Mouse (Mus musculus) forebrain, embryonic 15.5 days (tissue): ENCODE measurements at regions not wholly inside any gene's neighbourhood (a gene's known extent, or its start where the extent isn't known, plus 50 kb on each side); places are given as distances from the start of the nearest gene placed in this dataset.

Source experiments
- ATAC-seq: fragments of 200-750 bp; cut with Nextera tagmentation; replicated peaks from 2 replicates; pipeline ENCODE4 v1.8.0; 2017; ENCODE audit warnings: mild to moderate bottlenecking, moderate TSS enrichment, moderate library complexity
- H3K27ac ChIP-seq: fragments of 300-500 bp; sonication (generic); replicated peaks from 2 replicates; pipeline ENCODE4 v1.5.1; 2015; ENCODE audit warnings: mild to moderate bottlenecking, inconsistent platforms
- H3K27me3 ChIP-seq: fragments of 300-500 bp; sonication (generic); 2 replicates; pipeline ENCODE4 v1.6.1; 2015; ENCODE audit warnings: inconsistent platforms
- H3K36me3 ChIP-seq: fragments of 300-500 bp; sonication (generic); 2 replicates; pipeline ENCODE4 v1.6.1; 2015; ENCODE audit warnings: mild to moderate bottlenecking, inconsistent platforms
- H3K4me1 ChIP-seq: fragments of 300-500 bp; sonication (generic); 2 replicates; pipeline ENCODE4 v1.6.1; 2015; ENCODE audit warnings: inconsistent platforms
- H3K4me2 ChIP-seq: fragments of 300-500 bp; sonication (generic); replicated peaks from 2 replicates; pipeline ENCODE4 v1.6.1; 2015; ENCODE audit warnings: mild to moderate bottlenecking, inconsistent platforms
- H3K4me3 ChIP-seq: fragments of 300-500 bp; sonication (generic); 2 replicates; pipeline ENCODE4 v1.5.1; 2015; ENCODE audit warnings: mild to moderate bottlenecking, inconsistent platforms
- H3K9ac ChIP-seq: fragments of 300-500 bp; sonication (generic); replicated peaks from 2 replicates; pipeline ENCODE4 v1.6.1; 2015; ENCODE audit warnings: mild to moderate bottlenecking, inconsistent platforms
- H3K9me3 ChIP-seq: fragments of 300-500 bp; sonication (generic); 2 replicates; pipeline ENCODE4 v1.6.1; 2016; ENCODE audit warnings: inconsistent platforms
- WGBS: fragments of 180-500 bp; shearing (Covaris S2); methylation state at CpG from one replicate; pipeline ENCODE4 v1.1.7; 2015; ENCODE audit warnings: mixed read lengths; 5-methylcytosine and 5-hydroxymethylcytosine counted together

- ATAC-seq = no peak
- 36% methylated on average over 11 of the region's 11 CpGs for WGBS
These were observed 565.7 kb downstream of the Bcl11a start for GRCm38 (mm10) chr11:24643439-24644109.

GRCm38 (mm10) chr11:24652852-24653251 lies 575.0 kb downstream of the Bcl11a start:
- WGBS = 81% methylated on average over 3 of the region's 3 CpGs
- no peak overlapping the region for H3K9ac ChIP-seq
- H3K27me3 ChIP-seq = no peaks in the 10 kb centered on the region
- no peak overlapping the region for H3K4me2 ChIP-seq
- no peak overlapping the region for H3K27ac ChIP-seq
- H3K36me3 ChIP-seq = no peaks in the 10 kb centered on the region
- H3K9me3 ChIP-seq = no peaks in the 10 kb centered on the region
- H3K4me3 ChIP-seq = no peak overlapping the region
- no peaks in the 10 kb centered on the region for H3K4me1 ChIP-seq
- no peak for ATAC-seq

More at GRCm38 (mm10) chr11:24643439-24644109, 565.7 kb downstream of the Bcl11a start:
- H3K36me3 ChIP-seq = no peaks in the 10 kb centered on the region
- no peak overlapping the region for H3K4me2 ChIP-seq
- H3K4me1 ChIP-seq = no peaks in the 10 kb centered on the region
- H3K9ac ChIP-seq = no peak overlapping the region
- no peak overlapping the region for H3K27ac ChIP-seq
- no peaks in the 10 kb centered on the region for H3K9me3 ChIP-seq
- no peaks in the 10 kb centered on the region for H3K27me3 ChIP-seq
- no peak overlapping the region for H3K4me3 ChIP-seq

GRCm38 (mm10) chr11:24664082-24664481 lies 586.2 kb downstream of the Bcl11a start:
- Histone ChIP-seq H3K27me3 (no peaks in the 10 kb centered on the region), H3K27ac (no peak overlapping the region), H3K9me3 (no peaks in the 10 kb centered on the region), H3K4me3 (no peak overlapping the region), H3K4me2 (no peak overlapping the region), H3K9ac (no peak overlapping the region), H3K4me1 (no peaks in the 10 kb centered on the region), H3K36me3 (no peaks in the 10 kb centered on the region)
- ATAC-seq = no peak
- 87% methylated on average over 4 of the region's 4 CpGs for WGBS

- ATAC-seq = no peak
- Histone ChIP-seq H3K4me2 (no peak overlapping the region), H3K9me3 (no peaks in the 10 kb centered on the region), H3K27ac (no peak overlapping the region), H3K9ac (no peak overlapping the region), H3K4me3 (no peak overlapping the region), H3K4me1 (no peaks in the 10 kb centered on the region), H3K27me3 (no peaks in the 10 kb centered on the region), H3K36me3 (no peaks in the 10 kb centered on the region)
- 87% methylated on average over 2 of the region's 2 CpGs for WGBS
These were observed 587.5 kb downstream of the Bcl11a start for GRCm38 (mm10) chr11:24665310-24665709.

GRCm38 (mm10) chr11:24671662-24672061 lies 593.8 kb downstream of the Bcl11a start:
- 92% methylated on average over 4 of the region's 4 CpGs for WGBS
- Histone ChIP-seq H3K9me3 (no peaks in the 10 kb centered on the region), H3K36me3 (no peaks in the 10 kb centered on the region), H3K27me3 (no peaks in the 10 kb centered on the region), H3K27ac (no peak overlapping the region), H3K4me1 (0 out of 2 replicates have a peak, but pooled peaks cover 2% of the 10 kb centered on the region), H3K4me3 (no peak overlapping the region), H3K9ac (no peak overlapping the region), H3K4me2 (no peak overlapping the region)
- no peak for ATAC-seq

- Histone ChIP-seq H3K9me3 (no peaks in the 10 kb centered on the region), H3K27me3 (no peaks in the 10 kb centered on the region), H3K9ac (no peak overlapping the region), H3K27ac (no peak overlapping the region), H3K4me1 (0 out of 2 replicates have a peak, but pooled peaks cover 5% of the 10 kb centered on the region), H3K36me3 (no peaks in the 10 kb centered on the region), H3K4me3 (no peak overlapping the region), H3K4me2 (no peak overlapping the region)
- WGBS = 71% methylated on average over 7 of the region's 7 CpGs
- ATAC-seq = no peak
These were observed 595.7 kb downstream of the Bcl11a start for GRCm38 (mm10) chr11:24673248-24674207.

- Histone ChIP-seq H3K36me3 (no peaks in the 10 kb centered on the region), H3K4me3 (no peak overlapping the region), H3K4me2 (no peak overlapping the region), H3K4me1 (0 out of 2 replicates have a peak, but pooled peaks cover 5% of the 10 kb centered on the region), H3K9me3 (no peaks in the 10 kb centered on the region), H3K27ac (no peak overlapping the region), H3K9ac (no peak overlapping the region), H3K27me3 (no peaks in the 10 kb centered on the region)
- ATAC-seq = no peak
- 81% methylated on average over 4 of the region's 4 CpGs for WGBS
These were observed 596.3 kb downstream of the Bcl11a start for GRCm38 (mm10) chr11:24674208-24674571.

- no peak for ATAC-seq
- H3K36me3 ChIP-seq = no peaks in the 10 kb centered on the region
- 79% methylated on average over 4 of the region's 4 CpGs for WGBS
- no peak overlapping the region for H3K9ac ChIP-seq
- H3K9me3 ChIP-seq = no peaks in the 10 kb centered on the region
- H3K27me3 ChIP-seq = no peaks in the 10 kb centered on the region
- H3K4me2 ChIP-seq = no peak overlapping the region
- H3K4me1 ChIP-seq = 0 out of 2 replicates have a peak, but pooled peaks cover 5% of the 10 kb centered on the region
- H3K27ac ChIP-seq = no peak overlapping the region
- H3K4me3 ChIP-seq = no peak overlapping the region
These were observed 599.2 kb downstream of the Bcl11a start for GRCm38 (mm10) chr11:24677016-24677415.

GRCm38 (mm10) chr11:24679581-24679980 lies 601.7 kb downstream of the Bcl11a start:
- no peaks in the 10 kb centered on the region for H3K36me3 ChIP-seq
- 92% methylated on average over 5 of the region's 5 CpGs for WGBS
- no peaks in the 10 kb centered on the region for H3K9me3 ChIP-seq
- no peak overlapping the region for H3K27ac ChIP-seq
- no peak overlapping the region for H3K4me3 ChIP-seq
- no peak overlapping the region for H3K9ac ChIP-seq
- 0 out of 2 replicates have a peak, but pooled peaks cover 5% of the 10 kb centered on the region for H3K4me1 ChIP-seq
- H3K4me2 ChIP-seq = no peak overlapping the region
- ATAC-seq = no peak
- no peaks in the 10 kb centered on the region for H3K27me3 ChIP-seq

- no peaks in the 10 kb centered on the region for H3K36me3 ChIP-seq
- 80% methylated on average over 4 of the region's 4 CpGs for WGBS
- no peak overlapping the region for H3K4me3 ChIP-seq
- no peak overlapping the region for H3K4me2 ChIP-seq
- H3K27me3 ChIP-seq = no peaks in the 10 kb centered on the region
- ATAC-seq = no peak
- no peaks in the 10 kb centered on the region; the same call in 1 of the 2 replicates for H3K4me1 ChIP-seq
- H3K9ac ChIP-seq = no peak overlapping the region
- H3K9me3 ChIP-seq = no peaks in the 10 kb centered on the region
- no peak overlapping the region for H3K27ac ChIP-seq
These were observed 604.6 kb downstream of the Bcl11a start for GRCm38 (mm10) chr11:24682423-24682822.

GRCm38 (mm10) chr11:24685545-24686467 lies 608.0 kb downstream of the Bcl11a start:
- Histone ChIP-seq H3K4me2 (no peak overlapping the region), H3K4me3 (no peak overlapping the region), H3K4me1 (no peaks in the 10 kb centered on the region; the same call in 1 of the 2 replicates), H3K36me3 (no peaks in the 10 kb centered on the region), H3K27ac (no peak overlapping the region), H3K9me3 (no peaks in the 10 kb centered on the region), H3K27me3 (no peaks in the 10 kb centered on the region), H3K9ac (no peak overlapping the region)
- no peak for ATAC-seq
- WGBS = 35% methylated on average over 16 of the region's 16 CpGs
